Mouse (Mus musculus): ENCODE measurements around the gene Smcr8.

DNA sequence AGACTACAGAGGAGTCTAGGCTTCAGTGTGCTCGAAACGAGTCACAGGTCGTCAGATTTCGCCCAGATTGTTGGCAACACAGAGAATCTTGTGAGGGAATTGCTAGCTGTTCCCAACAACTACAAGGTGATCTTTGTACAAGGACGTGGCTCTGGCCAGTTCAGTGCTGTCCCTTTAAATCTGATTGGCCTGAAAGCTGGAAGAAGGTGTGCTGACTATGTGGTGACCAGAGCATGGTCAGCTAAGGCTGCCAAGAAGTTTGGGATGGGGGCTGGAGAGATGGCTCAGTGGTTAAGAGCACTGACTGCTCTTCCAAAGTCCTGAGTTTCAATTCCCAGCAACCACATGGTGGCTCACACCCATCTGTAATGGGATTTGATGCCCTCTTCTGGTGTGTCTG lies 39.1 kb downstream of the Smcr8 start:
- TF ChIP-seq POLR2A (IDR thresholded peaks at IDR 0.05; ENCODE audit: borderline replicate concordance, insufficient read depth, low read length) (no peak), CTCF (IDR thresholded peaks at IDR 0.05; ENCODE audit: borderline replicate concordance, insufficient read depth, low read depth, low read length) (no peak)

All from cerebellum, adult 2 months (tissue).